Mouse (Mus musculus) small intestine, adult 2 months (tissue): ENCODE results near the gene Krt12.

Experiments
- CTCF ChIP-seq: fragments of 200-500 bp; IDR thresholded peaks from 2 replicates; pipeline ENCODE4 v1.5.1; 2012; ENCODE audit warnings: low read depth, mild to moderate bottlenecking, control low read depth, inconsistent platforms, low read length, moderate library complexity, mixed read lengths; ENCODE audit not compliant: insufficient replicate concordance, insufficient read length; ENCODE audit errors: extremely low read depth
- POLR2A ChIP-seq: fragments of 200-500 bp; IDR thresholded peaks from 2 replicates; pipeline ENCODE4 v1.6.1; 2012; ENCODE audit warnings: low read depth, mild to moderate bottlenecking, control low read depth, inconsistent platforms, low read length, moderate library complexity

DNA sequence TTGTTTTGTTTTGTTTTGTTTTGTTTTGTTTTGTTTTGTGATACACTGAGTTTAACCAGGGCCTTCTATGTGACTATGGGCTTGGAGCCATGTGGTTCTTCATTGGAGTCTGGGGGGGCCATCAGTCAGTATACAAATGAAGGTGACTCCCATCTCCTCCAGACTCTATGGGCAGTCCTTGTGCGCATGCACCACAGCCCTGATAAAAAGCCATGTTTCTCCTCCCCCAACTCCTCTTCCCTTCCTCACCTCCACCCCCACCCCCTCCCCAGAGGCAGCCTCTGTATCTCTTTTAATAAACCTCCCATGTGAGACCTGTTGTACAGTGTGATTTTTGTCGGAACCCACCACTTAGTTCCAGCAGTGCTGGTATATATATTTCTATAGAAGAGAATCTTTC is 25.4 kb downstream of the Krt12 start:
- TF ChIP-seq CTCF: no peak
- no peak for TF ChIP-seq POLR2A
